Mouse (Mus musculus) adrenal gland, adult 2 months (tissue): ENCODE measurements around the gene Fgfr4. TPM values are rescaled to one million over a fixed set of nuclear protein-coding genes. Genes with fewer than 3 reads are reported as not detected.

Experiments
- DNase-seq: peaks from one replicate; pipeline ENCODE4 v3.0.0; 2021
- polyA plus RNA-seq: library from polyadenylated mRNA; depleted of rRNA; stranded (reverse); fragments of >200 nt; gene quantifications from 2 replicates; pipeline ENCODE4 v1.2.3, GENCODE M21; 2012; rRNA removed
- total RNA-seq, 2 experiments: library from RNA; stranded (reverse); gene quantifications; 2 replicates each; pipeline ENCODE4 v1.2.3; 2021

Fgfr4 gene
- total and polyA plus RNA-seq, 3 experiments, result 29.4 to 82.7 (median 41.2) TPM

- no peak for DNase-seq
Observed at GRCm38 (mm10) chr13:55209649-55210192, 57.3 kb downstream of the Fgfr4 start, which contains the start of gene Nsd1. Gene Nsd1 (plus strand): TSS chr13:55209782.

- DNase-seq, result no peak
Observed at GRCm38 (mm10) chr13:55210193-55210970, 57.9 kb downstream of the Fgfr4 start.

GRCm38 (mm10) chr13:55210971-55211220 is 58.5 kb downstream of the Fgfr4 start:
- peak; percentile 89 for DNase-seq

GRCm38 (mm10) chr13:55211221-55212010 is 59.0 kb downstream of the Fgfr4 start:
- peak; percentile 95 for DNase-seq

GRCm38 (mm10) chr13:55212011-55212360 is 59.5 kb downstream of the Fgfr4 start:
- no peak for DNase-seq

GRCm38 (mm10) chr13:55212361-55213137 is 60.1 kb downstream of the Fgfr4 start:
- peak; percentile 90 for DNase-seq

GRCm38 (mm10) chr13:55213138-55213806 is 60.8 kb downstream of the Fgfr4 start:
- DNase-seq, result no peak

Other genes with a start within 250 kb of the Fgfr4 start
- 1 to 10 TPM; 7.2 to 9.1 TPM for gene Unc5a, start 203.2 kb upstream of the Fgfr4 start, total RNA-seq
- 26.5 and 27.9 TPM in 2 replicates for gene Unc5a, start 203.2 kb upstream of the Fgfr4 start, polyA plus RNA-seq
- gene Hk3, start 131.3 kb upstream of the Fgfr4 start, total RNA-seq, result 1 to 10 TPM; 1.2 to 2.5 TPM
- gene Hk3, start 131.3 kb upstream of the Fgfr4 start, polyA plus RNA-seq, result 1.7 and 1.9 TPM in 2 replicates
- gene Uimc1, start 52.3 kb upstream of the Fgfr4 start, total RNA-seq, result 10 to 100 TPM; 24.3 to 27.0 TPM
- 0.84 and 1.3 TPM in 2 replicates for gene Uimc1, start 52.3 kb upstream of the Fgfr4 start, polyA plus RNA-seq
- gene Zfp346, start 47.3 kb upstream of the Fgfr4 start, total RNA-seq, result 10 to 100 TPM; 44.3 to 60.0 TPM
- 25.5 and 30.6 TPM in 2 replicates for gene Zfp346, start 47.3 kb upstream of the Fgfr4 start, polyA plus RNA-seq
- gene Gm17617, start 19.1 kb upstream of the Fgfr4 start, total RNA-seq, result not detected
- not detected in 2 replicates for gene Gm17617, start 19.1 kb upstream of the Fgfr4 start, polyA plus RNA-seq
- 10 to 100 TPM; 76.6 to 96.6 TPM for gene Nsd1, start 57.1 kb downstream of the Fgfr4 start, total RNA-seq
- 10.6 and 13.9 TPM in 2 replicates for gene Nsd1, start 57.1 kb downstream of the Fgfr4 start, polyA plus RNA-seq
- 100 to 1,000 TPM; 160 to 164 TPM for gene Prelid1, start 167.9 kb downstream of the Fgfr4 start, total RNA-seq
- 279 and 328 TPM in 2 replicates for gene Prelid1, start 167.9 kb downstream of the Fgfr4 start, polyA plus RNA-seq
- 10 to 100 TPM; 39.3 to 70.0 TPM for gene Rab24, start 169.3 kb downstream of the Fgfr4 start, total RNA-seq
- gene Rab24, start 169.3 kb downstream of the Fgfr4 start, polyA plus RNA-seq, result 91.7 and 105 TPM in 2 replicates
- 1 to 10 TPM; 1.2 to 1.7 TPM for gene Mxd3, start 177.2 kb downstream of the Fgfr4 start, total RNA-seq
- 5.5 and 6.4 TPM in 2 replicates for gene Mxd3, start 177.2 kb downstream of the Fgfr4 start, polyA plus RNA-seq
- gene Lman2, start 210.1 kb downstream of the Fgfr4 start, total RNA-seq, result 100 to 1,000 TPM; 111 to 119 TPM
- 90.6 and 113 TPM in 2 replicates for gene Lman2, start 210.1 kb downstream of the Fgfr4 start, polyA plus RNA-seq
- gene Rgs14, start 217.1 kb downstream of the Fgfr4 start, total RNA-seq, result under 1 TPM; 0.55 to 0.86 TPM
- 1.3 and 1.7 TPM in 2 replicates for gene Rgs14, start 217.1 kb downstream of the Fgfr4 start, polyA plus RNA-seq
- 1 to 10 TPM in 1 of 2 experiments, not detected in 1; 1.3 TPM for gene Slc34a1, start 245.5 kb downstream of the Fgfr4 start, total RNA-seq
- gene Slc34a1, start 245.5 kb downstream of the Fgfr4 start, polyA plus RNA-seq, result 0.29 TPM in 1 of 2 replicates, not detected in the other